Mouse (Mus musculus) spleen, postnatal 14 days (tissue): ENCODE results near the gene Plch2.

Source experiments
- DNase-seq, 2 experiments: peaks; one replicate each; pipeline ENCODE4 v3.0.0; 2021 to 2022; ENCODE audit warnings: low spot score in 2 of 2

The Plch2 gene

DNA sequence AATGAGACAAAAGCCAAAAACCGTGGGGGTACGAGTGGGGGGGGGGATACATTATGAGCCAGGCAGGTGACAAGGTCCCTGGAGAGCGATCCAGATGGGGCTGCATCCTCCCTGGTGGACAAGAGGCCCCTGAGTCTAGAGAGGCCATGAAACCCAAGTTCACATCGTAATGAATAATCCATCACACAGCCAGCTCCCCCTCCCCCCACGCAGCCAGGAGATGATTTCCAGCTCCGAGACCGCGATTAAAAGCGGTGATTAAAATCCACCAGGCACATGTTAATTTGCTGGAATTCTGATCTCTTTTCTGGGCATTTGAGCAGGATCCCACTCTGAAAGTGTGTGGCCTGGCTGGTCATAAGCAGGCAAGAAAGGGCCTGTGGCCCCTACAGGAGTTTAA lies 35.8 kb downstream of the Plch2 start:
- DNase-seq, result no peak

DNA sequence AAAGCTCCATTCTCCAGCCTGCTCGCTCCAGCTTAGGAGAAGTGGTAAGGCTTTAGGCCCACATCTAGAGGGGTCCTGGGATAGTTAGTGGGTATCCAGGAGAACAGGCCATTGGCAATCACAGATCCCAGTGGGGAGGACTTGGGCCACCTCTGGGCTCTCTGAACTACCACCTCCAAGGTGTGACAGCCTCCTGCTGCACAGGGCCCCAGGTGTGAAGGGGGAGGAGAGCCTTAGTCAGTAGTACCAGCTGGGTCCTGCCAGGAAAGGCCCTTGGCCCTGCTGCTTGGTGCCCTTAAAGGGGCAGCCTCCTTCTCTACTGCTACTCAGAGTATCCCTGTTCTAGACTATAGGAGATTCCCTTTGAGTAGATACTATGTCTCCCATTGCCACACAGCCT lies 36.4 kb downstream of the Plch2 start:
- no peak for DNase-seq

DNA sequence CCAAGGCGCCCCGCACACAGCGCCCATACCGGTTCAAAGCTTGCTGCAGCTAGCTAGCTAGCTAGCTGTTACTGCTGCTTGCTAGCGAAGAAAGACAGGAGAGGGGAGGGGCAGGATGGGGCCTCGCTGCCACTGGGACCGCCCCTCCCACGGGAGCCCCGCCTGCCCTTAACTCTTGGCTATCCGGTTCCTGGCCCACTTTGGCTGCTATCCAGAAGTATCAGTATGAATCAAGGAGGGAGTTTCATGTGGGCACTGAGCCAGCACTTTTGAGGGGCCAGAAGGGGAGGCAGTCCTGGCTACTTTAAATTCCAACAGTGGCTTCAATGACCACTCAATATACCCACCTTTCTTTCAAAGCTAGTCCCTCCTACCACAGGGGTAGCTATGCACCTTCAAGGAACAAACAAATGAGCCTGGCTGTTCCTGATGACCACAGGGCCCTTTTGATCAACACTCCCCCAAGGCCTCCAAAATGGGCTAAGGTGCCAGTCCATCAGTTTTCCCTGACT lies 37.2 kb downstream of the Plch2 start:
- DNase-seq, result no peak

DNA sequence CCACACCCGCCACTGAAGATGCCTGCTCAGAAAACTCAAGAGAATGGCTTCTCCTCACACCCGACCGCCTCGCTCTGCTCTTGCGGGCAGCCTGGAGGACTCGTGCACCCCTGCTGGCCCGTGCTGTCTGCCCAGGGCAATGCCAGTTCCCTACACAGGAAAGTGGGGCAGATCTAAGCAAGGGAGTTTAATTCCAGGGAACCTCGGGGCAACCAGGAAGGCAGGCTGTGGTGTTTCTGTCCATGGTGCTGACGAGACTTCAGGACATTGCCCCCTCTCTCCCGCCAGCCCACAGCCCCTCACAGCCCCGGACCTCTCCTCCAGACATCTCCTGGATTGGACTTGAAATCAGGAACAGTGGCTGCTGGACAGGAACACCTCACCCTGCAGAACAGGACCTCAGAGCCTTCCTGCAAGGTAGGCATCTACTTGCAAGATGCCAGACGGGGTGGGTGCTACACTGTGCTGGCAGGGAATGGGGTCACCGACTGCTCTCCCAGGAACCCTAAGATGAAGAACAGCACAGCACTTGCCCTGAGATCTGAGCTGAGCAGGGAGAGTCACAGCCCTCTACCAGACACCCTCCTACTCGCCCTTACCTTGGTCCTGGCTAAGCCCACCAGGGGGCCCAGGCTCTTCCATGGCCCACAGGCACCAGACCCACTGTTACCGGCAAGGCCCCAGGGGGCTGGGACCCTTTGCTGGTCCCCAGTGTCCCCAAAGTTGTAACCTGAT lies 37.8 kb downstream of the Plch2 start:
- no peak for DNase-seq

DNA sequence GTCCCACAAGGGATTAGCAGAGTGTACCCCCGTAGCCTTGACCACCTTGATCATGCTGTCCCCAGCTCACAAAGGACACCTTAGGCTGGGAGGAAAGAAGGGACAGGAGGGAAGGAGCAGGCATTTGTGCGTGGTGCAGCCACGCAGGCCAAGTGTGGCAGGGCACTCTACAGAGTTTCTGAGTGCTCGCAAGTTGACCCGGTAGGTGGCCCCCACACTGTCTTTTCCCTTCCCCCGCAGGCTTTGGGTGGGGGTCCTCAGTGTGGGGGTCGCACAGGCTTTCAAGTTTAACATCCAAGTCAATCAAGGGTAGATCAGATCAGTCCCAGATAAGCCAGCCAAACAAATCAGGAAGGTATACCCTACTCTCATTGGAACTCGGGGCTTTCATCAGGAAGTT lies 38.5 kb downstream of the Plch2 start:
- DNase-seq, result no peak

DNA sequence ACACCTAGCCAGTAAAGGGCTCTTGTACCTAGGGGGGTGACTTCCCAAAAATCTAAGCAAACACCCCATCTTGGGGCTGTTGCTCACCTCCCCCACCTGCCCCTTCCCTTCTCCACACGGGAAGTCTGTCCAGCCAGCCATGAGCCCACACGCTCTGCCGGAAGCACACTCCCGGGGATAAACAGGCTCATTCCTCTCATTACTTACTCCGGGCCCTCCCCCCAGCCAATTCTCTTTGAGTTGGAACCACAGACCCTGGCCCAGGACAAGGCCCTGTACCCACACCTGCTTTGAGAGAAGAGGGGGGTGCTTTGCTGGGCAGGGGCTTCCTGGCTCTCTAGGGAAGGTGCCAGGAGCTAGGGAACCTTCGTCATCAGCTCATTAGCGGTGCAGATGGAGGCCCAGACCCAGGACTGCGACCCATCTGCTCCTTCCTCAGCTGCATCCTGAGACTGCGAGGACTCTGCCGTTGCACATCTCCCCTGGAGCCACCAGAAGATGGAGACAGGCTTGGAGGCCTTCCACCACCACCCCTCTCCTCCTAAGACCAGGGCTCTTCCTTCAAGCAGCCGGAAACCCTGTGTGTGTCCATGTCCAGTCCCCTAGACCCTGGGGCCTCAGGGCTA lies 39.2 kb downstream of the Plch2 start:
- no peak for DNase-seq

DNA sequence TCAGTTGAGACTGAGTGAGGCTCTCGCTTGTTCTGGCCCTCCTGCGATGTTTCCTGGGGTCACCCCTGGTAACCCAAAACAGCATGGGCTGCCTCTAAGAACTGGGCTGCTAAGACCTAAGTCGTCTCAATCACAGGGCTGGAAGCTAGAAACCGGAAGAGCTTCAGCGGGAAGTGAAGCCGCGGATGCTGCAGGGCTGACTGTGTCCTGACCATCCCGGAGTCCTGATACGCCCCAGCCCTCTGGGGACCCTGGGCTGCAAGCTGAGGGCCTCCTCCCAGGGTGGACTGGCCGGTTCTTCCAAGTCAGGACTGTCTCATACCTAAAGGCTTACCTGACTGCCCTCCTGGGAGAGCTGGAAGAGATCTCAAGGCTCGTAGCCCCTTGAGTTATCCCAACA lies 39.8 kb downstream of the Plch2 start:
- no peak for DNase-seq

DNA sequence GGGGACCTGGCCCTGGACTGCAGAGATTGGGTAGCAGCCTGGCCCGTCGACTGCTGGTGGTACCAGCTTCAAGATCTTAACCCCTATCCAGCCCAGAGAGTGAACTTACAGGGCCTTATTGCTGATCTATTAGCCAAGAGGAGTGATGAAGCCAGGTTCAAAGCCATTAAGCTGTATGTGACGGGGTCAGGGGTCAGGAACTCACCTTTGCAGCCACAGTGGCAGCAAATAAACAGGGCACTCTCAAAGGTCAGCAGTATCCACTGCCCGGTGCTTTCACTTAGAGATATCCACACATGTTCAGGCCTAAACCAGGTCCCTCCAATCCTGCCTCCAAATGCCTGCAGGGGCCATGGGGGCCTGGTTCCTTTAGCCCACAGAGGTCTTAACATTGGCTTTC lies 41.0 kb downstream of the Plch2 start:
- no peak for DNase-seq

DNA sequence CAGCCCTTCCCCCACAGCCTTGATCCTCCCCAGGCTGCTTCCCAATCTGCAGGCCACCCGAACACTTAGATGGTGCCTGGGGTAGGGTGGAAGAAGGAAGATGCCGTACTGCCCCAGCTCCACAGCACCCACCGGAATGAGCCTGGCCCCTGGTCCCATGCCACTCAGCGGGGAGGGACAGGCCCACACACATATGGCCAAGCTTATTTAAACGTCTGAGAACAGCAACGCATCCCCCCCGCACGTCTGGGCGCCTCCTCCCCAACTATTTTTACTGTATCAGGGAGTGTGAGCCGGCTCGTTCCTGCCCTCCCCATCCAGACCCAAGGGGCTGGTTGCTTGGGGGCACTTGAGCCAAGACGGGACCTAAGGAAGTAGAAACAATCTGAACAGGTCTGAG lies 41.8 kb downstream of the Plch2 start:
- DNase-seq, result no peak

DNA sequence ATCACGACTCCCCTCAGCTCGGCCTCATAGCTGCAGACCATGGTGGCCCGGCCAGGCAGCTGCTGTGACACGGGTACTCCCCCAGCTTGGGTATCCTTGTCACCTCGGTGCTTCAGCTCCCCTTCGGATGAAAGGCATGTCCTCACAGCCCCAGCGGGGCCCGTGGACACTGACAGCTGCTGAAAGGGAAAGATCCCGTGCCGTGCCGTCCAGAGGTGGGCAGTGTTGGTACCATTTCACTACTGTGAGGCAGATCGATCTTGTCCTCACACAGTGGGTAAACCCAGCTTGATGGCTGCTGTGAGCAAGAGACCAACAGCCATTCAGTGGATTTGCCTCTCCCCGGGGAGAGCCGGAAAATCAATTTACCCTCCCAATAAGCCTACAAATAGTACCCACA lies 42.3 kb downstream of the Plch2 start:
- DNase-seq, result no peak

DNA sequence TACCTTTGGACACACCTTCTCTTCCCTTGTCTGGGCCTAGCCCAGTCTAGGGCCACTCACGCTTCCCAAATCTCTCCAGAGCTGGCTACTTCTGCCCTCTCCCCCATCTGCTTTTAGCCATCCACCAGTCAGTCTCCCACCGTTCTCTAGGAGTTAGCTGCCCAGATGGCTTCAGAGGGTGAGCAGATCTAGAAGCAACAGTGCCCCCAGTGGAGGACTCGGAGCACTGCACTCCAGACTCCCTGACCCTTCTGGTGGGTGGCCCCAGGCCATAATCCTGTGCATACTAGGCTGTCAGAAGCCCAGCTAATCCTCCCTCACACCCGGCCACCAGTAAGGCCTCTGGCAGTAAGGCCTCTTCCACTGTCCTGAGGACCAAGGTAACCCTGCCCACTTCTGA lies 43.8 kb downstream of the Plch2 start:
- peak; percentile 16 to 50 for DNase-seq

DNA sequence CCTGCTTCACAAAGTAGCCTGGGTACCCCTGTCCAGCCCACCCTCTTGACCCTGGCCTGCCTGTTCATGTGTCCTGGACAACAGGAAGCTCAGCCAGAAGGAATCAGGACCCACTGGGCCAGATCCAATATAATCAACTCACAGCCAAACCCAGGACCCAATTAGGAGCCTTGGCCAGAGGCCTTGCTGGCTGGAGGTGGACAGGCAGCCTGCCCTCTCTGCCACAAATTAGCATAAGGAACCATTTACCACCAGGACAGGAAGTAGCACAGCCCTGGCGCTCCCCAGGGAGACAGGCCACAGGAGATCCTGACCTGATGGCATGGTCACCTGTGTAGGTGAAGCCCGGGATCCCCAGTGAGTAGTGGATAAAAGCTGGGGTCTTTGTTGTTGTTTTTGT lies 44.5 kb downstream of the Plch2 start:
- no peak for DNase-seq

DNA sequence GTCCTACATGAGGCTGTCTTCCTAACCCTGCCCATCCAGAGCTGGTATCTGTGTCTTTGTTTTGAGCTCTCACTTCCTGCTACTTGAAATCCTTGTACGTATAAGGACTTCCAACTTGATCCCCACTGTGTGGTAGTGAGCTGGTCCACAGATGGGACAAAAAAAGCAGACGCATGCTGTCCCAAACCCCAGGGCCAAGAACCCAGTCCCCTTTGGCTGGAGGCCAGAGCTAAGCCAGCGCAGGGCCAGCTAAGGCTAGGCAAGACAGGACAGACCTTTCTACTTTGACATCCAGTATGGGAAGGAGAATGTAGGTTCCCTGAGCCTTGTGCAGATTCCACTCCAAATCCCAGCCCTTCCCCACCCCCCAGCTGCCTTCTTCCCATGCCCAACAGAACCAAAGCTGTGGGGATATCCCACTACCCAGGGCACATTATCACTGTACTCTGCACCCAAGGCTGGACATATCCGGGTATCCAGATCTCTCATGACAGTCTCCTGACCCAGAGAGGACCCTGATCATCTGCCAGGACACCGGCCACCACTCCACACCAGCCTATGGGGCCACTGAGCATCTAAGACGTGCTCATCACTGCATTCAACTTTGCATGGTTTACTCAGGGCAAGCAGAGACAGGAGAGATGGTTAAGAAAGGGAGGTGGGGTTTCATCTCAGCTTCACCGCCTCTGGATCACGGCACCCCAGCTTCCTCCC lies 45.1 kb downstream of the Plch2 start:
- no peak for DNase-seq

DNA sequence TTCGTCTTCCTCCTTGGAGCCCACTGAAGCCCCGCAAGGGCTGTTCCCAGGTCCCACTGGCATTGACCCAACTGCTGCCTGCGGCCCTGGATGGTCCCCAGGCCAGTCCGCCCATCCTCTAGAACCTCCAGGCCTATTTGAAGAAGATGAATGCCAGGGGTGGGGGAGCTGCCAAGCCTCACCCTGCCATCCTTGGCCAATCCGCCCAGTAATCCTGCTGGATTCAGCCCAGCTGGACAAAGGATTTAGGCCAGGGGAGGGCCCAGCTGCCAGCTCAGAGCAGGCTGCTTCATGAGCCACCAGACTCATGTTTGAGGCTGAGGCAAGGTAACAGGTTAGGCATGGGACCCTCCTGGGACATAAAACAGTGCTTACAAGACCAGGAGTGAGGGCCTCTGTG lies 45.7 kb downstream of the Plch2 start:
- no peak for DNase-seq

DNA sequence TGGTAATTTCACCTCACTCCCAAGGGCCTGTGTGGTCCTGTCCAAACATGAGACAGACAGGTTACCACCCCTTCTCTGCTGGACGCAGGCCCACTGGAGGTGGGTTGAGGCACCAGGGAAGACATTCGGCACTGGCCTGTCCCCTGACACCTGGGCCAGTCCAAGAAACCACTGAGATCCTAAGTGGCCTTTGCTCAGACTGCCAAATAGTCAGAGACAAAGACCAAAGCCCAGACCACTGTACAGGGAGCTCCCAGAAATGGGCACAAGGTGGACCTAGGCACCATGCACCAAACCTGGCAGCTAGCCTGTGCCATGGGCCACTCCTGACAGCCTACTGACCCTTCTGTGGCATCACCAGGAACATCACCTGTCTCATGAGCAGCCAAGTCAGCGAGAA lies 47.4 kb downstream of the Plch2 start:
- DNase-seq, result no peak

DNA sequence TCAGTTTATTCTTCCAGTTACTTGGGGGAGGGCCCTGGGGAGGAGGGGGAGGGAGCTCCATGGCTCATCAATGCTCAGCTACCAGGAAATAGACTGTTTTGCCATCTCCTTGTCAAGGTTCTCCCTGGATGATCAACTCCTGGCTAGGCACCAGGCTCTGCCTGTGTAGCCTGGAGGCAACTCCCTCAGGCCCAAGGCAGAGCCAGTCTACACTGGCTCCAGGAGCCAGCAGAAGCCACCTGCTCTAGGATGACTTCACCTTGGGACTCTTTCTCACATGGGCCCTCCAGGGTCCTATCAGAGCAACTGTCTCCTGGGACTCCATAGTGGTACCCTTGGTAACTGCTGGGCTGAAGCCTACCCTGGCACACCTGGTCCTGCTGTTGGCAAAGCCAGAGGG lies 48.5 kb downstream of the Plch2 start:
- DNase-seq, result no peak

DNA sequence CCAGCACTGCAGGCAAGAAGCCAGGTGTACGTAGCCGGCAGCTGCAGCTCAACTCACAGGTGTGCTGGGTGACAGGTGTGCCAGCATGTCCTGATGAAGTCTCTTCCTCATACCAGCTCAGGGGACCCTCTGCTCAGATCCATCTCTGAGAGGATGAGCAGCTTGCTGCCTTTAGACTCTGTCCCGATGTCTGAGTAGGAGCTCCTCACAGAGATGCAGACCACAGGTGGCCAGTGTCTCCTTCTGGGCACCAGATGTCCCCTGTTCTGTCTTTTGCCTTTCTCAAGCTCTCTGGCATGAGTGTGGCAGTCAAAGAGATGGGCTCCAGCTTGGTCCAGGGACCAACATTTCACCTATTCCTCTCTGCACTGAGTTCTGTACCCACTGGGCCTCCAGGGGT lies 48.9 kb downstream of the Plch2 start:
- DNase-seq, result no peak

DNA sequence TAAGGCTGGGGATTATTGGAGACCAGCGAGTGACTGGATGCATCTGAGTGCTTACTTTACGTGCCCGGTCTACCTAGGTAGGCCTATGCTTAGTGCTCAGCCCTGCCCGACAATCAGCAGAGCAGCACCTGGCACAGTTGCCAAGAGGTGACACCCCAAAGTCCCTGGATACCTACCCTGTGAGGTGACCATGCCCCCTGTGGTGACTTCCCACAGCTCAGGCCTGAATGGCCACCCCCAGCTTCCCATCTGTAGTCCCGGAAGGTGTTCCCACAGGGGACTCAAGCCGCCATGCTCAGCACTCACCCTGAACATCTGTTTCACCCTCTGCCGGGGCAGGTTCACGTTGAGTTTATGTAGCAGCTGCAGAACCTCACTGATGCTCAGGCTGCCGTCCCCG lies 50.3 kb downstream of the Plch2 start:
- no peak for DNase-seq

DNA sequence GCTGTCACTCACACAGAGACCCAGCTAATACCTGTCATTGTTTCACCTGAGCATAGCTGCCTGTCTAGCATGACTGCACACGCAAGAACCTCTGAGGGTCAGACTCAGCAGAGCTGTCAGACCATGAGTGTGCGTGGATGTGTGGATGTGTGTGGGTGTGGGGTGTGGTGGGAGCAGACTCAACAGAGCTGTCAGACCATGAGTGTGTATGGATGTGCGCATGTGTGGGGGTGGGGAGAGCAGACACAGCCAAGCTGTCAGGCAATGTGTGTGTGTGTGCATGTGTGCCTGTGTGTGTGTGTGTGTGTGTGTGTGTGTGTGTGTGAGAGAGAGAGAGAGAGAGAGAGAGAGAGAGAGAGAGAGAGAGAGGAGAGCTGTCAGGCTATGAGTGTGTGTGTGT lies 51.3 kb downstream of the Plch2 start:
- no peak for DNase-seq

DNA sequence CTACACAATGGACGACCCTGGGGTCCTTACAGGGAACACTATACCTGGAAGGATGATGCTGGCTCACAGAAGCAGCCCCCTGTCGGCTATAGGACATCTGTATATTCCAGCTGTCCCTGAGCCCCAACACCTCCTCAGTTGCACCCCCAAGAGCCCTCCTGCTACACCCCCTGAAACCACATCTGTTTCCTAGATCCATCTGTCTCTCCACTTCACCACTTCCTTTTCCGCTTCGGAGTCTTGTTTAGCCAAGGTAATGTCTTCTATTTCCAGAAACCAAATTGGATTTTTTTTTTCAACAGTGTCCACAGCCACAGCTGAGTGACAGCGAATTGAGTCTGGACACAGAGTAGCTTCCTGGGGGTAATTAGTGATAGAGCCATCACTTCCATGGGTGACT lies 57.2 kb downstream of the Plch2 start:
- no peak for DNase-seq

DNA sequence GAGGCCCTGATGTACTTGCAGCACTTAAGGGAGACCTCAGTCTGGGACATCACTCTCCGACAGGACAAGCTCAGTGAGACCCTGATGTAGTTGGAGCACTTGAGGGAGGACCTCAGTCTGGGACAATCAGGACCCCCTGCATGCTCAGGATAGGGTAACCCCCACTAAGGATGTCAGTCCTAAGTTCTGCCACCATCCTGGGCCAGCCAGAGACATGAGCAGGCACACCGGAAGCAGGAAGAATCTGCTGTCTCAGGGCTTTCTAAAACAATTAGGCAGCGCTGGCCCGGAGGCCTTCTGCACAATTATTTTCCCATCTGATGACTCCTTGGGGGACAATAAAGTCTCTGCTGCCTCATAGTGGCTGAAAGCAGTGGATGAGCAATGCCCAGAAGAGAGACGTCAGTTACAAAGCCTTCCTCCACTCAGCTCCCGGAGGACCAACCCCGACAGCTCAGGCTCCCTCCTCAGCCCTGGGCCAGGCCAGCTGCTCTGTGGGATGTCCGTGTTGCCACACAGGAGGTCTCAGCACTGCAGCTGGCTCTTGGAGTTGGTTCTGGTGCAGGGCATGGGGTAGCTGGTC lies 59.9 kb downstream of the Plch2 start:
- DNase-seq, result no peak

DNA sequence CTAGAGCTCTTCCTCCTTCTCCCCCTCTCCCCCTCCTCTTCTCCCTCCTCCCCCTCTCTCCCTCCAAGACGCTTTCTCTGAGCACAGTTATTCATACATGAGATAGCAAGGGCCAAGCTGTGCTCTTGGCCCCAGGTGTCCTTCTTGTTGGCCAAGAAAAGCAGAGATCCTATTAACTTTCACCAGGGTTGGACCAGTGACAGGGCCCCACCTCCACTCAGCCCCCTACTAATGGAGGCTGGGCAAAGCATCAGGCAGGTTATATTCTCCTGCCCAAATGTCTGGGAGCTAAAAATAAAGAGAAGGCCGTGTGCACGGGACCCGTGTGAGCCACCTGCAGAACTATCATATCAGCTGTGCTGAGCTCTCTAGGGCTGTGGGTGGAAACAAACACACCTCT lies 61.7 kb downstream of the Plch2 start:
- DNase-seq, result no peak

DNA sequence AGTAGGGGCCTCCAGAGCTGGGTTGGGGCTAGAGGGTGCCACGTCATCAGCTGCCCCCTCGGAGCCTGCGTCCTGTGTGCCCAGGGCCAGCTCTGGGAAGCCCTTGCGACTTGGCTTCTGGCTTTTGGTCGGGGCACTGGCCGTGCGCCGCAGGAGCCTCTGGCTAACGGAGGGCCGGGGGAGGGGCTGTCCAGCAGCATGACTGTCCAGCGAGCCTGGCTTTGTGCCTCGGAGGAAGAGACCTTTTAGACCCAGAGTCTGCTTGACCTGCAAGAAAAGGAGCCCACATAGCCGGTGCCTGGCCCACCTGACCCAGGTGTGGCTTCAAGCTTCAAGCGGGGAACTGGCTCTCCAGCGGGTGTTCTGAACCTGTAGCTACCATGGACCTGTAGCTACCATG lies 69.8 kb downstream of the Plch2 start:
- DNase-seq, result no peak
